Mouse (Mus musculus): ENCODE measurements at regions not wholly inside any gene's neighbourhood (a gene's known extent, or its start where the extent isn't known, plus 50 kb on each side); places are given as distances from the start of the nearest gene placed in this dataset.

- no peak for DNase-seq
Measured at GRCm38 (mm10) chr1:169332165-169332564, 199.1 kb downstream of the Nuf2 start.

- no peak for DNase-seq
Measured at GRCm38 (mm10) chr1:169313241-169313640, 218.0 kb downstream of the Nuf2 start.

- DNase-seq: no peak
Measured at GRCm38 (mm10) chr1:169283440-169283839, 247.8 kb downstream of the Nuf2 start.

GRCm38 (mm10) chr1:169270750-169271149 is 260.5 kb downstream of the Nuf2 start:
- DNase-seq: no peak

GRCm38 (mm10) chr1:169263984-169264660 is 267.1 kb downstream of the Nuf2 start:
- DNase-seq: no peak

- DNase-seq: peak; percentile 6
Measured at GRCm38 (mm10) chr1:169254250-169254937, 276.9 kb downstream of the Nuf2 start.

- peak; percentile 7 for DNase-seq
Measured at GRCm38 (mm10) chr1:169252189-169252588, 279.1 kb downstream of the Nuf2 start.

- no peak for DNase-seq
Measured at GRCm38 (mm10) chr1:169249021-169249420, 282.2 kb downstream of the Nuf2 start.

GRCm38 (mm10) chr1:169240377-169240776 is 290.9 kb downstream of the Nuf2 start:
- no peak for DNase-seq

GRCm38 (mm10) chr1:169238671-169239090 is 292.6 kb downstream of the Nuf2 start:
- DNase-seq: no peak

- no peak for DNase-seq
Measured at GRCm38 (mm10) chr1:169235276-169235681, 296.0 kb downstream of the Nuf2 start.

GRCm38 (mm10) chr1:169233368-169233767 is 297.9 kb downstream of the Nuf2 start:
- no peak for DNase-seq

GRCm38 (mm10) chr1:169230097-169230496 is 301.2 kb downstream of the Nuf2 start:
- no peak for DNase-seq

GRCm38 (mm10) chr1:169224431-169224830 is 306.8 kb downstream of the Nuf2 start:
- no peak for DNase-seq

GRCm38 (mm10) chr1:169187658-169188057 is 343.6 kb downstream of the Nuf2 start:
- peak; percentile 8 for DNase-seq

GRCm38 (mm10) chr1:169170405-169170804 is 360.9 kb downstream of the Nuf2 start:
- DNase-seq: no peak

- no peak for DNase-seq
Measured at GRCm38 (mm10) chr1:169168033-169168432, 363.2 kb downstream of the Nuf2 start.

- no peak for DNase-seq
Measured at GRCm38 (mm10) chr1:169166041-169166850, 365.0 kb downstream of the Nuf2 start.

- DNase-seq: no peak
Measured at GRCm38 (mm10) chr1:169160858-169161257, 370.4 kb downstream of the Nuf2 start.

- DNase-seq: no peak
Measured at GRCm38 (mm10) chr1:169160220-169160619, 371.0 kb downstream of the Nuf2 start.

- no peak for DNase-seq
Measured at GRCm38 (mm10) chr1:169159786-169160185, 371.5 kb downstream of the Nuf2 start.

- no peak for DNase-seq
Measured at GRCm38 (mm10) chr1:169157496-169157895, 373.8 kb downstream of the Nuf2 start.

GRCm38 (mm10) chr1:169156875-169157274 is 374.4 kb downstream of the Nuf2 start:
- DNase-seq: no peak
